Mouse (Mus musculus) megakaryocyte, adult 5-6 weeks (primary cell): ENCODE measurements around the gene Vmn1r5. TPM values are rescaled to one million over a fixed set of nuclear protein-coding genes. Genes with fewer than 3 reads are reported as not detected.
"Not testable (repeated sequence)": the region's sequence is repeated elsewhere in the genome, so short reads cannot be mapped to it uniquely, and the experiment has no call there.

Source experiments
- ATAC-seq: 2 replicates; pipeline ENCODE4 v1.8.0; 2016; ENCODE audit warnings: mild to moderate bottlenecking, inconsistent platforms; ENCODE audit not compliant: poor library complexity, severe bottlenecking
- total RNA-seq, 2 experiments: library from RNA; stranded (forward) in 1 of 2; stranded (reverse) in 1 of 2; fragments of 153-499, 151-499 nt in 1 of 2; fragments of 221-1000, 200-1000 nt in 1 of 2; gene quantifications; 2 replicates each; pipeline versions ENCODE4 v1.2.3 to v1.2.4; 2015 to 2017

Gene Vmn1r5
- total RNA-seq (2015) (not detected in 2 replicates), total RNA-seq (2017) (not detected in 2 replicates)

DNA sequence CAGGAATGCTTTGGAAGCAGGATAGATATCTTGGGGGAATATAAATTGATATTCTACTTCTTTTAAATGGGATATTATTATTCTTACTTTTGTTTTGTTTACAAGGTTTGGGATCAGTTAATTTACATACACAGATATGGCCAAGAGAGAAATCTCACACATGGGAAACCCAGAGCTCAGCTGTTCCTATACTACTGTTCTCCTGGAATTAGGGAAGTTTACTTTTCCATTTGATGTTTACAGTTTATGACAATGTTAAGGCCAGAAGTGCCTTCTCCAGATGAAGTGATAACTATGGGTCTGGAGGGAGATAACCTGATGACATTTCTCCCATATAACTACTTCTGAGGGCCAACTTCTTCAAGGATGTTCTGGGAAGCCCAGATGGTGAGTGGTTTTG, at the start of gene Vmn1r5:
Gene Vmn1r5, plus strand, starts transcription at position 301 of the 400 bp plus-strand sequence.
- ATAC-seq, result no peak

DNA sequence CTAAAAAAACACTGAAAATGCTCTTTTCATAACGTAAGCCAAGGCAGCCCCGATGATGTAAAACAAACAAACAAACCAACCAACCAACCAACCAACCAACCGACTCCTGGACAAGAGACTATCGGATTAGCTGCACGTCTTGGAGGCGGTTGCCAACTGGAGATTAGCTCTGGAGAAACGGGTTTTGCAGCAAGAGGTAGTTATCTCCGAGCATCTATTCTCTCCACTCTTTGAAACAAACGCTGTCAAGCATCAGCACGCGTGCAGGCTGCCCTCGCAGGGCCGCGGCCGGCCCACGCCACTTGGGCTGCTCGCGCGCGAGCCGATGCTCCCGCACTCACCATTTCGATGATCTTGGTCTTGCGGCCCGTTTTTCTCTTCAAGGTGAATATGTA, 46.7 kb upstream of the Vmn1r5 start:
- 0 out of 2 replicates have a peak, but pooled peaks have one; percentile 0 for ATAC-seq

DNA sequence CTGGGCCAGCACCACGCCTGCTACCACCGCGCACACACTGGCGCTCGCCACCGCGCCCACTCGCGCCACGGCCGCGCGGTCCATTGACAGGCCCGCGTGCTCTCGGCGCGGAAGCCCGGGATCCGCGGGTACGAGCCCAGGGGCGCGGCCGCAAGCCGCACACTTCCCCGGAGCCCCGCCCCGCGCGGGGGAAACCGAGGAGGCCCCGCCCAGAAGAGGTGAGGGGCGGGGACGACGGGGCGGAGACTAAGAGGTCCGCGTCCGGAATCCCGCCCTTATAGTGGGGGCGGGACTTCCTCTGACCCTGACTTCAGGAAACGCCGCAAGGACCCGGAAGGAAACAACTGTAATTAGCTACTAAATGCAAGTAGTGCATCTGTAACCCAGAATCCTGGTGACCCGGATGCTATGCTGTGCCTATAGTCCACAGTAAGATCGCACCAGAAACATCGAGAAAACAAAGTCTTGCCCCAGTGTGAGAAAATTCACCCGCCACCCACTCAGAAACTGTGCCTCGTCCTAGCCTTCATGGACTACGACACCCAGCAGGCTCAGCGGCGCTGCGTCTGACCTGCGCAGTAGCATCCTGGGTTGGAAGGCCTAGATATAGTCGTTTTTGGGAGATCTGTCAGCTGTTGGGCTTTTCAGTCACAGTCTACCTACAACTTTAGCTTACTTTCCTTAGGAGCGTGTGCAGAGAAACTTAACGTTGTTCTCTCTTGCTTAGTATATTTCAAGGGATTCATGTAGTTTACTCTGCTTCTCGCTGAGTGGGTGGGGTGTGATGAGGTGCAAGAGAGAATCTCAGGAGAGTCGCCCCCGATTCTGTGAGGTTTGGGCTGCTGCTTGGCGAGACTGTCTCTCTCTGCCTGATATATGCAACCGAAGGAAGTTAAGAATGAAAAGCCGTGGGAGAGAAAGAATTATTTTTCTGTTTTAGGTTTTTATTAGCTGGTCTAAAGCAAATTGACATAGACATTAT, 46.1 kb upstream of the Vmn1r5 start, which contains the start of the genes Nt5c3 and Vmn1r4:
Gene Nt5c3, minus strand, starts transcription at position 207 of the 982 bp plus-strand sequence.
Gene Vmn1r4, plus strand, starts transcription at position 290 of the 982 bp plus-strand sequence.
- peak; percentile 89 for ATAC-seq

DNA sequence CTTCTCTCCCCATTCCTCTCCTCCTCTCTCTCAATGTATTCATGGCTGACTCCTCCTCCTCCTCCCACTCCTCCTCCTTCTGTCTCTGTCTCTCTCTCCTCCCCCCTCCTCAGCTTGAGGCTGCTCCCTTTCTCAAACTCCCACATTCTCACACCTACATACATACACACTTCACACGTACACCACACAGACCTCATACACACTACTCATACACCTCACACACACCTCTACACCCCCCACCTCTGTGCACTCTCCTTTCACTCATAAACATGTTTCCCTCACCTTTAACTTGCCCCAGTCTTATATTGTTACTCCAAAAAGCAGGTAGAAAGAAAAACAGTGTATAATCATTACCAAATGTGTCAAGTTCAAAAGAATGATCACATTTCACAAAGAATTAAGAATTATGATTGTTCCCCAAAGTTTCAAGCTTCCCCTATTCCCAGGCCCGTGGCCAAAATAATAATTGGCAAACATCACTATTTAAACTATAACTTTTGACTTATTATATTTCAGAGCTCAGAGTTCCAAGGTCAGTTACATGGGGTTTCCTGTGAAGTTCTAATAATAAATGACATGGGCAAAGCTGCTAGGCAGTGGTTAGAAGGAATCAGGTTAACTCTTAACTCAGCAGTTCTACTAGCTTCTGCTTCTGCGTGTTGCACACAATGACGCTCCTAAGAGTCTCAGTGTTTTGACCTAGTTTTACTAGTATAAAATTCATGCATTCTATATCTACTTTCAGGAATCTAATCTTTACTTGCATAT, 38.2 kb upstream of the Vmn1r5 start:
- ATAC-seq, result no peak

DNA sequence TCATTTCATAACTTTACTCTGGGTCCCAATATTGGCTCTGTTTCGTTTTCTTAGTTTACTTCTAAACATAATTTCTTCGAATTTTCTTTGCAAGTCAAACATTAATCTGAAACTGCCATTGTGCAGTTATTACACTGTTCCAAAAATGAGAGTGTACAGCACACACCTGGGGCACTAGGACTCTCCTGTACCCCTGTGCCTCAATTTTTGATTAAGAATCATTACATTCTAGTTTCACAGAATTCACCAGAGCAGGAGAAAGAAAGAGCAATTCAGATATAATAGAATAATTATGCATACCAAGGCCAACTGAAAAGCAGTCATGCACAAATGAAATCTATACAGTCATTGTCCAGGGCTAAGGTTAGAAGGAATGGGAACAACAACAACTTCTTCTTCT, 37.6 kb upstream of the Vmn1r5 start:
- ATAC-seq, result no peak

DNA sequence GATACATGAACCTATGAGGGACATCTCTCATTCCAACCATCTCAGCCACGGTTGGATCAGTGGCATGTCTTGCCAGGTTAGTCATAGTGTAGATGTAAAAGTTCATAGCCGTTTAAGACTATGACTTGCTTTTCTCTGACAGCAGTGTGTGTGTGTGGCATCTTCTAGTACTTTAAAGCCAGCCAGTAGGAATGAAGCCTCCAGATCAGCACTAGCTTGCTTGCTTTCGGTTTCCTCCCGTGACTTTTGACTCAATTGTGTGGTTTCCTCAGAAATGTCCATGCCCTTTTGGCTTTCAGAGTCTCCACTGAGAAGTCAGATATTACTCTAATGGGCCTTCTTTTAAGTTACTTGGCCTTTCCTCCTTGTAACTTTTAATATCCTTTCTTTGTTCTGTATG, 35.7 kb upstream of the Vmn1r5 start:
- no peak for ATAC-seq

DNA sequence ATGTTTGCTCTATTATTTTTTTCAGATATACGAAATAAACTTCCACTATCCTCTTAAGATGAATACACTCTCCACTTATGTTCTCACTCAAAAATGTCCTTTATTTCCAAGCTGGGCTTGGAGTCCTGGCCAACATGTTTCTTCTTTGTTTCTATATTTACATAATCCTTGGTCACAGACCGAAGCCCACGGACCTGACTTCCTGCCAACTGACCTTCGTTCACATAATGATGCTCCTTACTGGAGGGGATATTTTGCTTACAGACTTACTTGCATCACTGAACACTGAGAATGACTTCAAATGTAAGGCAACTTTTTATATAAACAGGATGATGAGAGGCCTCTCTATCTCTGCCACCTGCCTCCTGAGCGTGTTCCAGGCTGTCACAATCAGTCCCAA, 13.6 kb upstream of the Vmn1r5 start:
- no peak for ATAC-seq

DNA sequence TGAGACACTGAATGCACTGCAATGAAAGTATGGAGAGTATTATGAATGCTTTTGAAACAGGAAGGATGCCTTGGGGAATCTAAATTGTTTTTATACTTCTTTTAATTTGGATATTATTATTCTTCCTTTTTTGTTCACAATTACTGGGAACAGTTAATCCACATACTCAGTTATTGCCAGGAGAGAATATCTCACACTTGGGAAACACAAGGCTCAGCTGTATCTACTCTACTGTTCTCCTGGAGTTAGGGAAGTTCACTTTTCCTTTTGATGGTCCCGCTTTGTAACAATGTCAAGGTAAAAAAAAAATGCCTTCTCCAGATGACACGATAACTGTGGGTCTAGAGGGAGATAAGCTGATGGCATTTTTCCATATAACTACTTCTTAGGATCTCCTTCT, 26.9 kb downstream of the Vmn1r5 start, which contains the start of gene Vmn1r6:
Gene Vmn1r6, plus strand, starts transcription at position 301 of the 400 bp plus-strand sequence.
- no peak for ATAC-seq

DNA sequence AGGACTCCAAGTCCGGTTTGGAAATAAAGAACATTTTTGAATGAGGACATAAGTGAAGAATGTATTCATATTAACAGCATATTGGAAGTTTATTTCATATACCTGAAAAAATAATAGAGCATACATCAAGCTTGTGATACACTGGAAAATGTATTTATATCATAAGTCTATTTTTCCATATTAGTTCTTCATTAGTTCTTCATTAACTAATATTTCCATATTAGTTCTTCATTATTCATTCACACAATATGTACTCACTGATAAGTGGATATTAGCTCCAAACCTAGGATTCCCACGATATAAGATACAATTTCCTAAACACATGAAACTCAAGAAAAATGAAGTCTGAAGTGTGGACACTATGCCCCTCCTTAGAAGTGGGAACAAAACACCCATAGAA, 55.2 kb downstream of the Vmn1r5 start, which contains the start of gene Vmn1r7:
Gene Vmn1r7, minus strand, starts transcription at position 101 of the 400 bp plus-strand sequence.
- ATAC-seq, result not testable (repeated sequence)

DNA sequence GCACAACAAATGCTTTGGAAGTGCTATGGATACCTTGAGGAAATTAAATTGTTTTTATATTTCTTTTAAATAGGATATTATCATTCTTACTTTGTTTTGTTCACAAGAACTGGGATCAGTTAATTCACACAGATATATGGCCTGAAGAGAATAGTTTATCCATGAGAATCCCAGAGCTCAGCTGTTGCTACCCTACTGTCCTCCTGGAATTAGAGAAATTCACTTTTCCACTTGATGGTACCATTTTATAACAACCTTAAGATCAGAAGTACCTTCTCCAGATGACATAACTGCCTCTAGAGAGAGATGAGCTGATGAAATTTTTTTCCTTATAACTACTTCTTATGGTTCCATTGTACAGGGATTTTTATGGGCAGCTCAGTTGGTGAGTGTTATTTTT, 61.9 kb downstream of the Vmn1r5 start, which contains the start of gene Vmn1r8:
Gene Vmn1r8, plus strand, starts transcription at position 301 of the 400 bp plus-strand sequence.
- no peak for ATAC-seq

DNA sequence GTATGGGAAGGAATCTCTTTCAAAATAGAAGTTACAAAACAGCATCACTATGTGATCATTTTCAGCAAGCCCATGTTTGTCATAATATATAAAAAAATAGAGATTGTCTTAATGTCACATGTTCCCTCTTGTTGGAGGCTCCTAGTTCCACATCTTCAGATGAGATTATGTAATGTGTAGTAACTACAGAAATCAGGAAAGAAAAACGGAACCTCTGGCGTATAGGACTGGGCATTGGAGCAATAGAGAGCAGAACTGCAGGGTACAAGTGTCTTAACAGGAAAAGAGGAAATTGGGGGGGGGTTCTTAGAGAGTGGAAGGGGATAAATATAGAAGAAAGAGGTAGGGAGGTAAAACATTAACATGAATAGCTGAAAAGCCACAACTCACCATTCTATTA, 64.6 kb downstream of the Vmn1r5 start:
- peak; percentile 35; the same call in 1 of the 2 replicates for ATAC-seq

Other genes with a start within 250 kb of the Vmn1r5 start
- gene Kbtbd2, start 172.5 kb upstream of the Vmn1r5 start, total RNA-seq (2015), result 36.8 and 40.0 TPM in 2 replicates
- gene Kbtbd2, start 172.5 kb upstream of the Vmn1r5 start, total RNA-seq (2017), result 36.1 and 37.0 TPM in 2 replicates
- 0.20 and 0.91 TPM in 2 replicates for gene Fkbp9, start 138.2 kb upstream of the Vmn1r5 start, total RNA-seq (2015)
- gene Fkbp9, start 138.2 kb upstream of the Vmn1r5 start, total RNA-seq (2017), result 0.73 and 1.2 TPM in 2 replicates
- 64.6 and 71.0 TPM in 2 replicates for gene Nt5c3, start 46.3 kb upstream of the Vmn1r5 start, total RNA-seq (2015)
- 36.6 TPM in 2 replicates for gene Nt5c3, start 46.3 kb upstream of the Vmn1r5 start, total RNA-seq (2017)
- 0.47 TPM in 1 of 2 replicates, not detected in the other for gene Vmn1r4, start 46.3 kb upstream of the Vmn1r5 start, total RNA-seq (2015)
- 0.07 TPM in 1 of 2 replicates, not detected in the other for gene Vmn1r4, start 46.3 kb upstream of the Vmn1r5 start, total RNA-seq (2017)
- gene Vmn1r6, start 27.0 kb downstream of the Vmn1r5 start, total RNA-seq (2015), result 0.21 TPM in 1 of 2 replicates, not detected in the other
- not detected in 2 replicates for gene Vmn1r6, start 27.0 kb downstream of the Vmn1r5 start, total RNA-seq (2017)
- not detected in 2 replicates for gene Vmn1r7, start 55.1 kb downstream of the Vmn1r5 start, total RNA-seq (2015)
- gene Vmn1r7, start 55.1 kb downstream of the Vmn1r5 start, total RNA-seq (2017), result not detected in 2 replicates
- not detected in 2 replicates for gene Vmn1r8, start 62.0 kb downstream of the Vmn1r5 start, total RNA-seq (2015)
- not detected in 2 replicates for gene Vmn1r8, start 62.0 kb downstream of the Vmn1r5 start, total RNA-seq (2017)
- gene Vmn1r9, start 96.5 kb downstream of the Vmn1r5 start, total RNA-seq (2015), result not detected in 2 replicates
- not detected in 2 replicates for gene Vmn1r9, start 96.5 kb downstream of the Vmn1r5 start, total RNA-seq (2017)
- gene Vmn1r10, start 139.2 kb downstream of the Vmn1r5 start, total RNA-seq (2015), result not detected in 2 replicates
- not detected in 2 replicates for gene Vmn1r10, start 139.2 kb downstream of the Vmn1r5 start, total RNA-seq (2017)
- gene Vmn1r11, start 163.2 kb downstream of the Vmn1r5 start, total RNA-seq (2015), result not detected in 2 replicates
- gene Vmn1r11, start 163.2 kb downstream of the Vmn1r5 start, total RNA-seq (2017), result not detected in 2 replicates
- not detected in 2 replicates for gene Vmn1r12, start 186.6 kb downstream of the Vmn1r5 start, total RNA-seq (2015)
- gene Vmn1r12, start 186.6 kb downstream of the Vmn1r5 start, total RNA-seq (2017), result not detected in 2 replicates
- not detected in 2 replicates for gene Vmn1r13, start 233.0 kb downstream of the Vmn1r5 start, total RNA-seq (2015)
- not detected in 2 replicates for gene Vmn1r13, start 233.0 kb downstream of the Vmn1r5 start, total RNA-seq (2017)